Mouse (Mus musculus) layer of hippocampus, postnatal 36 days (tissue): ENCODE data around the gene Pip4k2c. TPM values are rescaled to one million over a fixed set of nuclear protein-coding genes. Genes with fewer than 3 reads are reported as not detected.
"Not testable (repeated sequence)": the region's sequence is repeated elsewhere in the genome, so short reads cannot be mapped to it uniquely, and the experiment has no call there.

Experiments
- DNase-seq, 2 experiments: peaks; one replicate each; pipeline ENCODE4 v3.0.0; 2022
- total RNA-seq, 2 experiments: library from RNA; stranded (reverse); gene quantifications; 2 replicates each; pipeline ENCODE4 v1.2.3; 2021

Gene Pip4k2c
- total RNA-seq, 2 experiments from 2014 or later, result 91.1 to 95.7 TPM

- peak in 1 of 2 experiments; percentile 11 for DNase-seq
Observed at GRCm38 (mm10) chr10:127167614-127168192, 43.7 kb downstream of the Pip4k2c start.

DNA sequence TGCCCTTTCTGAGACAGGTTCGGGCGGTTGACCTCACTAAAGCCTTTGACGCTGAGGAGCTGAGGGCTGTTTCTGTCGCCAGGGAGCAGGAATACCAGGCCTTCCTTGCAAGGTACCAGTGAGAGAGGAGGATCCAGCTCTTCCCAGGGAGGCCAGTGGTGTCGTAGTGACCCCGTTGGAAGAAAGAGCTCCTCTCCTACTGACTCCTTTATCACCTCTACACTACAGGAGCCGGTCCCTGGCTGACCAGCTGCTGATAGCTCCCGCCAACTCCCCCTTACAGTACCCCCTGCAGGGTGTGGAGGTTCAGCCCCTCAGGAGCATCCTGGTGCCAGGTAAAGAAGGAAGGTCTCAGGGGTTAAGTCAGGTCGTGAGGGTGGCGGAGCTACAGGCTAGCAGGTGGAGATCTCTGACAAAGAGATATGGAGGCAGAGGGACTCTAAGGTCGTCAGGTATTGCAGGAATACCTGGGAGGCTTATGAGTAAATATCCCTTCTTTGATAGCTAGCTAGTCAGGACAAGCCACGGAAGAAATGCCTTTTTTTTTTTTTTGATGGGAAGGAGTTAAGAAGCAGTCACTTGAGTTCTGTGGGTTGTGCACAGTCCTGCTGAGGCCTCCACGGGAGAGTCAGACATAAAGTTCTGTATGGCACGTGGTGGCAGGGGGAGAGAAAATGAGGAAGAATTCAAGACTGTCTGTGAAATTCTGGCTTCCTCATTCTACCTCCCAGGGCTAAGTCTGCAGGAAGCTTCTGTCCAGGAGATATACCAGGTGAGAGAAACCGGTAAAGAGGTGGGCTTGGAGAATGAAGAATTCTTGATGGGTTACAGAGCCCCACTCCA lies 44.4 kb downstream of the Pip4k2c start:
- peak in 1 of 2 experiments; percentile 9 for DNase-seq

DNA sequence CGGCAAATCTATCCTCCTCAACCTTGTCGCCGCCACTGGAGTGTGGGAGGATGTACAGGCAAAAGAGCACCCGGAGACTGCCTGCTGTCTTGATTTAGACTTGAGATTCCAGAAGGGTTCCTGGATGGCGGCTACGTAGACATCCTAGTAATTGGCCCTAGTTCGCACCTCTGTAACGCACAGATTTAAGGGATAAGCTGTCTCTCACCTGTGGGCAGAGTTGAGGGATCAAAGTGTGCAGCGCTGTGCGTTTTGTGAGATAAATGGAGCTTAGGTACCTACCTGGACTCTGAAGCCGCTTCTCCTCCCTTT lies 45.0 kb downstream of the Pip4k2c start:
- DNase-seq, result no peak

DNA sequence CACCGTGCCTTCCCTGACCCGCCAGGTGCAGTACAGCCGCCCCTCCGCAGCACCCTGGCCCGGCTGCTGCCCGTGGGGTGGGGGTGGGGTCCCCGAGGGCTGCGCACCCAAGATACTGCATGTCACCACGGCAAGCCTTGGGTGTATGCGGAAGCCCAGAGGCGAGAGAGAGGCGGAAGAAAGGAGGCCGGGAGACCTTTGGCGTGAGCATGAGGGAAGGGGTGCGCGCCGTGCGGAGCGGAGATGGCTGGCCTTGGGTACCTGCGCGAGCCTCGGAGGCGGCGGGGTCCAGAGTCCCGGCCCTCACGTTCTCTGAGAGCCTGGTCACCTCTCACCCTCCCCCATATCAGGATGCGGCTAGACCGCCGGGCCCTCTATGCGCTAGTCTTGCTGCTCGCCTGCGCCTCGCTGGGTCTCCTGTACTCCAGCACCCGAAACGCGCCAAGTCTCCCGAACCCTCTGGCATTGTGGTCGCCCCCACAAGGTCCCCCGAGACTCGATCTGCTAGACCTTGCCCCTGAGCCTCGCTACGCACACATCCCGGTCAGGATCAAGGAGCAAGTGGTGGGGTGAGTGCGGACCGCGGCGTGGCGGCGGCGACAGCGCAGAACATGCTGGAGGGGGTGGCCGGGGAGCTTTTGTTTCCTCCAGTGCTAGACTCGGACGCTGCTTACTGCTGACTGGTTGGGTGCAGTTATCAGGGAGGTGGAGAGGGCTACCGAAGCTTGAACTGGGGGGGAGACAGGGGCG lies 45.6 kb downstream of the Pip4k2c start:
- DNase-seq, result peak in 1 of 2 experiments; percentile 53

- no peak for DNase-seq
Observed at GRCm38 (mm10) chr10:127165354-127165653, 46.1 kb downstream of the Pip4k2c start.

- peak; percentile 79 to 83 for DNase-seq
Observed at GRCm38 (mm10) chr10:127164631-127165353, 46.6 kb downstream of the Pip4k2c start, which contains the start of gene B4galnt1. Gene B4galnt1 (plus strand): TSS chr10:127165225.

- DNase-seq, result no peak
Observed at GRCm38 (mm10) chr10:127164190-127164589, 47.2 kb downstream of the Pip4k2c start.

- not testable (repeated sequence) for DNase-seq
Observed at GRCm38 (mm10) chr10:127162771-127163261, 48.6 kb downstream of the Pip4k2c start.

DNA sequence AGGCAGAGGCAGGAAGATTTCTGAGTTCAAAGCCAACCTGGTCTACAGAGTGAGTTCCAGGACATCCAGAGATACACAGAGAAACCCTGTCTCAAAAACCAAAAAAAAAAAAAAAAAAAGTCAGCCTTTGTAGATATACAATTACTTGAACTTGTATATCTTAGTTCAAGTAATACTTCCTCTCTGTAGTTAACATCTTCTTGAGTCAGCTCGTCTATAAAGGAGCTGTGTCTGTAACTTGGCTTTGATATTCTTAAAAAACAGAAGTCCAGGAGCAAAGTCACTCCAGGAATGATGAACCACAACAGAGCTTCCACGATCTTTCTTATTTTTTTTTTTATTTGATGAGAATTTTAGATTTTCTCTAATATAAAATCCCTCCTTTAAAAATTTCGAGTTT lies 50.7 kb downstream of the Pip4k2c start:
- no peak for DNase-seq

GRCm38 (mm10) chr10:127160081-127160480 lies 51.3 kb downstream of the Pip4k2c start:
- DNase-seq, result peak in 1 of 2 experiments; percentile 9

- no peak for DNase-seq
Observed at GRCm38 (mm10) chr10:127158471-127158870, 52.9 kb downstream of the Pip4k2c start.

DNA sequence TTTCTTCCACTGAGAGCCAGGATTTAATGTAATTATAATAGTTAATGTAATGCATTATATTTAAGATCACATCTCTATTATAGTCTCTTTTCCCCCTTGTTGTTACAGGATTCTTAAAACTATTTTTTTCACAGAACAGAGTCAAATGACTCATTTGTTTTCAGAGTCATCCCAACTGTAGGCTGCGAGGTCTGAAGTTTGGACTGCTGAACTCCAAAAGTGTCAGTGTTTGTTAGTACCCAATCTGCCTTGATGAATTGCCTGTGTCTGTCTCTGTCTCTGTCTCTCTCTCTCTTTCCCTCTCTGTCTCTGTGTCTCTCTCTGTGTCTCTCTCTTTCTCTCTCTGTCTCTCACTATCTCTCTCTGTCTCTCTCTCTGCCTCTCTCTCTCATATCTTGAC lies 54.9 kb downstream of the Pip4k2c start:
- DNase-seq, result no peak

GRCm38 (mm10) chr10:127156089-127156488 lies 55.3 kb downstream of the Pip4k2c start:
- DNase-seq, result no peak

- DNase-seq, result no peak
Observed at GRCm38 (mm10) chr10:127154652-127155051, 56.7 kb downstream of the Pip4k2c start.

GRCm38 (mm10) chr10:127154241-127154640 lies 57.1 kb downstream of the Pip4k2c start:
- DNase-seq, result no peak

- no peak for DNase-seq
Observed at GRCm38 (mm10) chr10:127153323-127153722, 58.1 kb downstream of the Pip4k2c start.

GRCm38 (mm10) chr10:127152556-127152955 lies 58.8 kb downstream of the Pip4k2c start:
- DNase-seq, result not testable (repeated sequence)

DNA sequence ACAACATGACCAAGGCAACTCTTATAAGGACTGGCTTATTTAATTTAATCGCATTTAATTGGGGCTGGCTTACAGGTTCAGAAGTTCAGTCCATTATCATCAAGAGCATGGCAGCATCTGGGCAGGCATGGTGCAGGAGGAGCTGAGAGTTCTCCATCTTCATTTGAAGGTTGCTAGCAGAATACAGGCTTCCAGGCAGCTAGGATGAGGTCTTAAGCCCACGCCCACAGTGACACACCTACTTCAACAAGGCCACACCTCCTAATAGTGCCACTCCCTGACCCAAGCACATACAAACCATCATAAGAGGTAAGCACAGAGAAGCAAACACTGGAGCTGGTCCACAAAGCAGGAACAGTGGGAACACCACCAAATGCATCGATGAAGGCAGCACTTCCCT lies 60.2 kb downstream of the Pip4k2c start:
- DNase-seq, result not testable (repeated sequence)

DNA sequence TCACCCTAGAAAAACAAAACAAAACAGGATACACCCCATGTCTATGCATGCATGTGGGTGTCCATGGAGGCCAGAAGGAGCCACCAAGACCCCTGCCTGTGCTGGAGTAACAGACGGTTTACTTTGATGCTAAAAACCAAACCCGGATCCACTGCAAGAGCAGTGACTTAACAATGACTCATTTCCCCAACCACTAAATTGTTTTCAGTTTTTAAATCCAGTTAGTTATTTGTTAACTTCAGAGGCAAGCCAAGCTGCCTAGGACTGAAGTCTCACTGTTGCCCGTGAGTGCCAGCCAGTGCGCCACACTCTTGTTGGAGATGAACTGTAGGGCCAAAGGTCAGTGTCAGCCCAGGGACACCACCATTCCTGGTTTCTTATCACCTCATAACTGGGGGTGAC lies 60.9 kb downstream of the Pip4k2c start:
- no peak for DNase-seq

GRCm38 (mm10) chr10:127147135-127147534 lies 64.2 kb downstream of the Pip4k2c start:
- no peak for DNase-seq
